Mouse (Mus musculus) liver, embryonic 11.5 days (tissue): ENCODE results near the gene Gm32742. TPM values are rescaled to one million over a fixed set of nuclear protein-coding genes. Genes with fewer than 3 reads are reported as not detected.

Experiments used
- ATAC-seq: fragments of 200-750 bp; cut with Nextera tagmentation; replicated peaks from 2 replicates; pipeline ENCODE4 v1.8.0; 2017; ENCODE audit warnings: moderate number of reproducible peaks, mild to moderate bottlenecking, moderate TSS enrichment, moderate library complexity; ENCODE audit not compliant: low FRiP score
- DNase-seq: peaks from one replicate; pipeline ENCODE4 v3.0.0-alpha.2; 2017; ENCODE audit warnings: low spot score
- H3K27ac ChIP-seq: fragments of 300-500 bp; sonication (generic); 2 replicates; pipeline ENCODE4 v1.5.1; 2014; ENCODE audit warnings: mild to moderate bottlenecking, low read depth, low read length, control low read depth
- H3K27me3 ChIP-seq: fragments of 300-500 bp; sonication (generic); replicated peaks from 2 replicates; pipeline ENCODE4 v1.6.1; 2014; ENCODE audit warnings: low read length, mixed read lengths; ENCODE audit not compliant: control insufficient read depth, insufficient read depth
- H3K36me3 ChIP-seq: fragments of 300-500 bp; sonication (generic); 2 replicates; pipeline ENCODE4 v1.6.1; 2014; ENCODE audit warnings: mild to moderate bottlenecking, low read length, moderate library complexity, mixed read lengths; ENCODE audit not compliant: control insufficient read depth, insufficient read depth
- H3K4me1 ChIP-seq: fragments of 300-500 bp; sonication (generic); replicated peaks from 2 replicates; pipeline ENCODE4 v1.6.1; 2014; ENCODE audit warnings: low read length, mixed read lengths; ENCODE audit not compliant: control insufficient read depth, insufficient read depth
- H3K4me2 ChIP-seq: fragments of 300-500 bp; sonication (generic); 2 replicates; pipeline ENCODE4 v1.6.1; 2014; ENCODE audit warnings: mild to moderate bottlenecking, control low read depth, moderate library complexity
- H3K4me3 ChIP-seq: fragments of 300-500 bp; sonication (generic); 2 replicates; pipeline ENCODE4 v1.5.1; 2014; ENCODE audit warnings: low read depth, low read length, control low read depth
- H3K9ac ChIP-seq: fragments of 300-500 bp; sonication (generic); 2 replicates; pipeline ENCODE4 v1.6.1; 2014; ENCODE audit warnings: low read depth, low read length, control low read depth
- H3K9me3 ChIP-seq: fragments of 300-500 bp; sonication (generic); 2 replicates; pipeline ENCODE4 v1.6.1; 2016; ENCODE audit warnings: low read length, inconsistent platforms, mixed read lengths; ENCODE audit not compliant: control insufficient read depth
- WGBS: fragments of 180-500 bp; shearing (Covaris S2); extraction: QIAGEN DNeasy Blood & Tissue Kit; methylation state at CpG from one replicate; pipeline ENCODE4 v1.1.7; 2014; 5-methylcytosine and 5-hydroxymethylcytosine counted together
- microRNA counts: library from miRNA; unstranded; fragments of <30 nt; microRNA quantifications from one replicate; lab custom pipeline; 2015
- microRNA-seq: library from miRNA; unstranded; fragments of <30 nt; microRNA quantifications from one replicate; pipeline ENCODE4, GENCODE M21; 2017; ENCODE audit warnings: borderline number of aligned reads
- polyA plus RNA-seq: library from polyadenylated mRNA; unstranded; fragments of >200 nt; fragmentation: Nextera tagmentation; extraction: Ambion mirVana; gene quantifications from 2 replicates; pipeline ENCODE4 v1.2.1, GENCODE M21; 2014

The Gm32742 gene
- polyA plus RNA-seq, 1 experiment from 2014 or later: 0.04 TPM

GRCm38 (mm10) chr9:51102963-51103807, 62.1 kb downstream of the Gm32742 start:
- H3K27ac ChIP-seq: no peak overlapping the region
- H3K9ac ChIP-seq: peak overlapping the region; percentile 41
- H3K36me3 ChIP-seq: no peaks in the 10 kb centered on the region
- ATAC-seq (no peak), DNase-seq (peak; percentile 66)
- H3K4me1 ChIP-seq: no peaks in the 10 kb centered on the region; the same call in 1 of the 2 replicates
- H3K27me3 ChIP-seq: peaks cover 43% of the 10 kb centered on the region
- H3K4me3 ChIP-seq: peak overlapping the region; percentile 58
- H3K9me3 ChIP-seq: no peaks in the 10 kb centered on the region
- peak overlapping the region; percentile 91 for H3K4me2 ChIP-seq
- WGBS: 2% methylated on average over 44 of the region's 44 CpGs

- H3K9ac ChIP-seq: no peak within 1 kb of the TSS
- H3K4me3 ChIP-seq: no peak within 1 kb of the TSS
- H3K4me2 ChIP-seq: peak within 1 kb of the TSS; percentile 47
- DNase-seq: peak; percentile 56
- no peaks in the 10 kb centered on the region; the same call in 1 of the 2 replicates for H3K4me1 ChIP-seq
- 8% methylated on average over 27 of the region's 27 CpGs for whole genome bisulfite sequencing
- no peaks in the 10 kb centered on the region for H3K36me3 ChIP-seq
- no peak within 1 kb of the TSS for H3K27ac ChIP-seq
- no peak; the same call in 1 of the 2 replicates for ATAC-seq
- H3K27me3 ChIP-seq: peaks cover 45% of the 10 kb centered on the region
- no peaks in the 10 kb centered on the region for H3K9me3 ChIP-seq
Observed at GRCm38 (mm10) chr9:51101756-51102425, 63.4 kb downstream of the Gm32742 start, which contains the start of gene 4833427G06Rik. Gene 4833427G06Rik, minus strand, starts transcription at chr9:51102078.

- WGBS: 61% methylated on average over 2 of the region's 2 CpGs
- Histone ChIP-seq H3K4me3 (no peak overlapping the region), H3K27ac (no peak overlapping the region), H3K27me3 (peaks cover 9% of the 10 kb centered on the region), H3K4me1 (no peaks in the 10 kb centered on the region), H3K9me3 (no peaks in the 10 kb centered on the region), H3K36me3 (no peaks in the 10 kb centered on the region), H3K9ac (no peak overlapping the region), H3K4me2 (no peak overlapping the region)
- no peak for DNase-seq
- no peak for ATAC-seq
Observed at GRCm38 (mm10) chr9:51096306-51096705, 69.0 kb downstream of the Gm32742 start.

GRCm38 (mm10) chr9:51093697-51094096, 71.6 kb downstream of the Gm32742 start:
- peak; percentile 68 for ATAC-seq
- 43% methylated on average over 5 of the region's 5 CpGs for WGBS
- no peak overlapping the region for H3K27ac ChIP-seq
- no peak overlapping the region for H3K4me3 ChIP-seq
- 0 out of 2 replicates have a peak, but pooled peaks cover 2% of the 10 kb centered on the region for H3K27me3 ChIP-seq
- no peak overlapping the region for H3K4me2 ChIP-seq
- H3K4me1 ChIP-seq: no peaks in the 10 kb centered on the region
- H3K9me3 ChIP-seq: no peaks in the 10 kb centered on the region
- H3K36me3 ChIP-seq: no peaks in the 10 kb centered on the region
- DNase-seq: no peak
- no peak overlapping the region for H3K9ac ChIP-seq

GRCm38 (mm10) chr9:51081614-51082013, 83.7 kb downstream of the Gm32742 start:
- 82% methylated on average over 5 of the region's 5 CpGs for WGBS
- no peaks in the 10 kb centered on the region for H3K36me3 ChIP-seq
- H3K27ac ChIP-seq: no peak overlapping the region
- H3K27me3 ChIP-seq: no peaks in the 10 kb centered on the region
- H3K4me2 ChIP-seq: no peak overlapping the region
- H3K4me1 ChIP-seq: peaks cover 5% of the 10 kb centered on the region
- H3K4me3 ChIP-seq: no peak overlapping the region
- no peak overlapping the region for H3K9ac ChIP-seq
- H3K9me3 ChIP-seq: no peaks in the 10 kb centered on the region
- ATAC-seq (no peak), DNase-seq (no peak)

MicroRNAs within 50 kb of the gene (microRNA counts, 519-probe panel; counts per million panel counts)
- microRNA mmu-miR-34b-3p (lab: Ali Mortazavi, UCI): not detected
- not detected for microRNA mmu-miR-34b-5p (lab: Ali Mortazavi, UCI)
- microRNA mmu-miR-34c (lab: Ali Mortazavi, UCI): not detected

Small RNA genes lying within 50 kb of the gene (microRNA-seq; reads per million reads assigned to microRNA genes)
- gene Mir34b (32.0 reads per million, percentile 36 among the genes with 10 or more reads in this experiment), gene Mir34c (1,412 reads per million, percentile 77 among the genes with 10 or more reads in this experiment)

Other genes starting within 250 kb of the Gm32742 start
- 14.2 and 15.8 TPM in 2 replicates for gene Sik2, start 156.4 kb downstream of the Gm32742 start, polyA plus RNA-seq
- gene Btg4, start 104.6 kb downstream of the Gm32742 start, polyA plus RNA-seq: not detected in 2 replicates
- 1.7 and 2.8 TPM in 2 replicates for gene Layn, start 88.4 kb downstream of the Gm32742 start, polyA plus RNA-seq
- gene 4833427G06Rik, start 63.4 kb downstream of the Gm32742 start, polyA plus RNA-seq: not detected in 2 replicates
- 0.06 and 0.12 TPM in 2 replicates for gene Pou2af1, start 48.2 kb upstream of the Gm32742 start, polyA plus RNA-seq
- gene Colca2, start 113.1 kb upstream of the Gm32742 start, polyA plus RNA-seq: 0.52 and 0.70 TPM in 2 replicates
- not detected in 2 replicates for gene 1810046K07Rik, start 163.4 kb upstream of the Gm32742 start, polyA plus RNA-seq